ENCODE assay signal across 7 mouse cellular contexts in the genomic region with DNA sequence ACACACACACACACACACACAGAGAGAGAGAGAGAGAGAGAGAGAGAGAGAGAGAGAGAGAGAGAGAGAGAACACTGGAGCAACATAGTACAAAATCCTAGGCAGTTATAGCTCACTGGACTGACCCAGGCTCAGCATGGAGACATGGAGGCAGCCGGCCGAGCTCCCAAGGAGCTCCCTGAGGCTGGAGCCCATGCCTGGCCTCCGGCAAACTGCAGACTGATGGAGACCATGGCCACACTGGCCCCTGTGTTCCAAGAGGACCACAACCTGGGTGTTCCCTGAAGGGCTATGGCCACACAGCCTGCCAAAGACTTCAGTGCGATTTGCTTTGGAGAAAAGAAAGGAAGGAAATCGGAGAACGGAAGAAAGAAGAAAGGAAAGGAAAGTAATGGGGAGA.
A peak's percentile ranks its signal among the peaks of the same experiment; 100 is the strongest.
DNase-seq lines count a peak whose midpoint lies in the region; ATAC-seq and TF ChIP-seq lines count a peak whose summit lies in the region.

No protein-coding gene starts in this region.

- H3K27me3 ChIP-seq in forebrain, embryonic 12.5 days = no peaks in the 10 kb centered on the region
- no peaks in the 10 kb centered on the region for H3K27me3 ChIP-seq in hindbrain, embryonic 12.5 days
- peaks cover 21% of the 10 kb centered on the region for H3K27me3 ChIP-seq in myocyte (ENCODE audit: control insufficient read depth, insufficient read depth, insufficient read length)

- H3K36me3 ChIP-seq in forebrain, embryonic 12.5 days (replicated peaks) = no peaks in the 10 kb centered on the region
- no peaks in the 10 kb centered on the region for H3K36me3 ChIP-seq in hindbrain, embryonic 12.5 days
- H3K36me3 ChIP-seq in myocyte (ENCODE audit: control insufficient read depth, insufficient read depth) = no peaks in the 10 kb centered on the region

- H3ac ChIP-seq in myocyte (ENCODE audit: control insufficient read depth, insufficient read length) = no peak overlapping the region

- no peaks in the 10 kb centered on the region for H3K9me3 ChIP-seq in forebrain, embryonic 12.5 days
- H3K9me3 ChIP-seq in hindbrain, embryonic 12.5 days (replicated peaks) = no peaks in the 10 kb centered on the region

- no peaks in the 10 kb centered on the region for H3K79me2 ChIP-seq in myocyte (ENCODE audit: control insufficient read depth, insufficient read depth)

- no peak overlapping the region for H3K9ac ChIP-seq in forebrain, embryonic 12.5 days
- no peak overlapping the region for H3K9ac ChIP-seq in hindbrain, embryonic 12.5 days

- peak overlapping the region; percentile 44 for H3K4me3 ChIP-seq in layer of hippocampus, adult 2 months
- H3K4me3 ChIP-seq in forebrain, embryonic 12.5 days (replicated peaks) = no peak overlapping the region
- H3K4me3 ChIP-seq in hindbrain, embryonic 12.5 days = no peak overlapping the region
- H3K4me3 ChIP-seq in myocyte = peak overlapping the region; percentile 10

- WGBS in forebrain, embryonic 12.5 days = 66% methylated on average over 6 of the region's 6 CpGs
- WGBS in hindbrain, embryonic 12.5 days = 51% methylated on average over 6 of the region's 6 CpGs

- TF ChIP-seq CTCF in layer of hippocampus, adult 2 months (conservative IDR thresholded peaks at IDR 0.05) = no peak

- peak overlapping the region; percentile 54; the same call in 1 of the 2 replicates for H3K27ac ChIP-seq in layer of hippocampus, adult 2 months
- H3K27ac ChIP-seq in forebrain, embryonic 12.5 days = no peak overlapping the region
- no peak overlapping the region for H3K27ac ChIP-seq in hindbrain, embryonic 12.5 days

- H3K4me2 ChIP-seq in forebrain, embryonic 12.5 days = peak overlapping the region; percentile 32
- peak overlapping the region; percentile 33 for H3K4me2 ChIP-seq in hindbrain, embryonic 12.5 days (replicated peaks)
- peak overlapping the region; percentile 88 for H3K4me2 ChIP-seq in myocyte (ENCODE audit: low read depth)

- TF ChIP-seq POLR2A in myocyte (IDR thresholded peaks at IDR 0.05; ENCODE audit: insufficient read length, low read depth) = no peak

- no peak for ATAC-seq in forebrain, embryonic 12.5 days (ENCODE audit: low FRiP score)
- ATAC-seq in hindbrain, embryonic 12.5 days (ENCODE audit: low FRiP score) = no peak
- ATAC-seq in monocyte, adult 5-6 weeks (replicated peaks; ENCODE audit: insufficient number of reproducible peaks, low FRiP score, low TSS enrichment, poor library complexity, severe bottlenecking) = no peak
- ATAC-seq in erythroblast, adult 5-6 weeks (replicated peaks; ENCODE audit: low FRiP score, poor library complexity, severe bottlenecking) = no peak

- no peak for DNase-seq in layer of hippocampus, adult 2 months (ENCODE audit: low spot score in 2 of 2)
- no peak for DNase-seq in layer of hippocampus, adult 9-10 months (ENCODE audit: low spot score)

- H3K4me1 ChIP-seq in forebrain, embryonic 12.5 days = peaks cover 2% of the 10 kb centered on the region; the same call in 1 of the 2 replicates
- peaks cover 11% of the 10 kb centered on the region for H3K4me1 ChIP-seq in hindbrain, embryonic 12.5 days

TF ChIP-seq in myocyte, 11 proteins besides CTCF, POLR2A, EP300 and RAD21:
- TF ChIP-seq POLR2AphosphoS2 (IDR thresholded peaks at IDR 0.05; ENCODE audit: insufficient read length, low read depth) (no peak), REST (IDR thresholded peaks at IDR 0.05; ENCODE audit: insufficient read depth, insufficient read length) (no peak), TCF12 (IDR thresholded peaks at IDR 0.05; ENCODE audit: insufficient read depth, poor library complexity, severe bottlenecking) (no peak), MYOD1 (IDR thresholded peaks at IDR 0.05; ENCODE audit: control insufficient read depth in 1 of 3, insufficient read length in 2 of 3, low read depth in 2 of 3) (no peak), MAX (IDR thresholded peaks at IDR 0.05; ENCODE audit: low read depth) (no peak), TCF3 (IDR thresholded peaks at IDR 0.05; ENCODE audit: insufficient read length, low read depth) (no peak), E2F4 (IDR thresholded peaks at IDR 0.05; ENCODE audit: insufficient read depth) (no peak), SRF (IDR thresholded peaks at IDR 0.05; ENCODE audit: control insufficient read depth, insufficient read length, low read depth) (no peak), USF1 (IDR thresholded peaks at IDR 0.05; ENCODE audit: low read depth) (no peak), CEBPB (IDR thresholded peaks at IDR 0.05; ENCODE audit: insufficient read depth, poor library complexity, severe bottlenecking) (no peak), MYOG (IDR thresholded peaks at IDR 0.05; ENCODE audit: control insufficient read depth in 1 of 3, insufficient read depth in 1 of 3, insufficient read length in 2 of 3, low read depth in 2 of 3) (no peak)

Comparison
In these comparisons a context has a peak if more than half of its experiments do, and no peak if none do; other contexts are left out.
1. H3K4me3 ChIP-seq: peak in layer of hippocampus, adult 2 months (single experiment) and myocyte (single experiment); none in forebrain, embryonic 12.5 days (single experiment) and hindbrain, embryonic 12.5 days (single experiment).
2. H3K4me2 ChIP-seq: peak in every context shown above with its lines; median percentile 88 in myocyte; 33 in hindbrain, embryonic 12.5 days; 32 in forebrain, embryonic 12.5 days.